Mouse (Mus musculus) kidney, adult 8-10 months (tissue): Measurements from ENCODE around the gene Tpm1.

Experiments used
- DNase-seq, 2 experiments: peaks; one replicate each; pipeline ENCODE4 v3.0.0; 2022

Tpm1 gene

DNA sequence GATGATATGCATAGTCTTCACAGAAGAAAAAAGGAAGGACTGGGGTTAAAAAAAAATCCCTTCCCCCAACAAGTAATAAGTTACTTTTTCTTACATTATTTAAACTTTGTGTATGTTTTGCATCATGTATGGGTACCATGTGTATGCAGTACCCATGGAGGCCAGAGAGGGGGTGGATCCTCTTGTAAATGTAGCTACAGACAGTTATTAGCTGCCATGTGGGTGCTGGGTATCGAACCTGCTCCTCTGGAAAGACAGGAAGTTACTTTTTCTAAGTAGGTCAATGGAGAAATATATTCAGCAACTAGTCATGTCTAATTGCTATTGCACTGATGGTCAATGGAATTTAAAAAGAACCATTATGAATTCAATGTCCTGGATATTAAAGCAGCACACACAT, 70.7 kb downstream of the Tpm1 start:
- no peak for DNase-seq

DNA sequence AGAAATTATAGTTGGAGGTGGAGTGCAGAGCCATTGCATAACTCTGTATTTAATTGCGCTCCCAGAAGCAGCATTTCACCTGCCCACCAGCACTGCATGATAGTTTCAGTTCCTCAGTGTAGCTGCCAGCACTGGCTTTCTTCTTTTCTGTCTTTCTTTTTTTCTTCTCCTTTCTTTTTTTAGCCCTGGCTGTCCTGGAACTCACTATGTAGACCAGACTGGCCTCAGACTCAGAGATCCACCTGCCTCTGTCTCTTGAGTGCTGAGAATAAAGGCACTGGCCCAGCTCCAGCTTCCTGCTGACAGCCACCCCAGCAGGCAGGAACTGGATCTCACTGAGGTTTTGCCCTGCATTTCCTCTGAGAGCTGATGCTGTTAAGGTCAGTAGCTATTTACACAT, 71.2 kb downstream of the Tpm1 start:
- no peak for DNase-seq

DNA sequence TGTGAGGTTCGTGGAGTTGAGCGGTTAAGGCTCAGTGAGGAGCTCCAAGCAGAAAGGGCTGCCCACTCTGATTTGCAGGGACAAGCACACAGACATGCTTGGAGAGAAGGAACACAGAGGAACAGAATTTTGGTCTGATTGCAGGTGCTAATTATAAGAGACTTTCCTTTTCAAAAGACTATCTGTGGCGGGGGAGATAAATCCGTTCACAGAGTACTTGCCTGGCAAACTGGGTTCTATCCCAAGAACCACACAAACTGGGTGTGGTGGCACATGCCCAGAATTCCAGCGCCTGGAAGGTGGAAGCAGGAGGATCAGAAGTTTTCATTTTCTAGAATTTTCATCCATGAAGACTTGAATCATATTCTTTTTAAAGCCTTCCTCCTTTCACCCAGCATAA, 72.1 kb downstream of the Tpm1 start:
- DNase-seq: no peak

DNA sequence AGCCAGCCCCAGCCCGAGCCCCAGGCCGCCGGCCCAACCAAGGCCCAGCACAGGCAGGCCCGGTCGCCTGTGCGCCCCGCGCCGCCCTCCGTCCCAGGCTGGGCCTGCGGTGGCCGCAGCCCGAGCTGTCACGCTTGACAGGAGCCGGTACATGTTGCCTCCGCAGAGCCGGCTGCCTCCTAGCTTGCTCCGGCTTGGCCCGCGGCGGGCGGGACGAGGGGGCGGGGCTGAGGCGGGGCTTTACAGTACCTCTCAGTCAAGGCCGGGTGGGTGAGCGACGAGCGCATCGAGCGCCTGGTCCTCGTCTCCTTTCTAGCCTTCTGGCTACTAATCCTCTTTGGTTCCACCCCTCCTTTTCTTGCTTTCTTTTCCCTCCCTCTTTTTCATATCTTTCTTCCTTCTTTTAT, 74.0 kb downstream of the Tpm1 start, which contains the start of gene Lactb:
TSS of gene Lactb (minus strand) at position 246 of the 407 bp plus-strand sequence.
- DNase-seq: peak; percentile 97

DNA sequence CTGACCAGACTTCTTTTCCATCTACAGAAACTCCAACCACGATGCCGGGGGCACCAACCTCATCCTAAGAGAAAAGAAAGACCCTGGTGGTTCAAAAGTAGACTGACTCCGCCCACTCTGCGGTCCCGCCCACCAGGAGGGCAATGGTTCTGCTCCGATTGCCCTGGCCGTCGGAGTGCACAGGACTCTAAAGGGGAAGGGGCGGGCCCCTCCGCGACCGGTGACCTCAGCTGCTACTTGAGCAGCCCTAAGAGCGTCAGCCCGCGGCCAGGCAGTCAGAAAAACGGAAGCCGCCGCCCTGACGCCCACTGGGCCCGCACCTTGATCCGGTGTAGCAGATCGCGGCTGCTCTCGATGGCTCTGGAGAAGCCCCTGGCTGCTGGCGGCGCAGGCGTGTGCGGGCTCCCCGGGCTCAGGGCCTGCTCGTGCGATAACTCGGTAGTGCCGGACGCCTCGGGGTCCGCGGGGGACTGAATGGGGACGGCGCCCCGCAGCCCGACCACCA, 74.4 kb downstream of the Tpm1 start:
- DNase-seq: peak; percentile 84 to 91
